Mouse (Mus musculus): Measurements from ENCODE around the gene Gm45521.
"Not testable (repeated sequence)": the region's sequence is repeated elsewhere in the genome, so short reads cannot be mapped to it uniquely, and the experiment has no call there.

The Gm45521 gene

GRCm38 (mm10) chr14:8000247-8000646, 43.2 kb downstream of the Gm45521 start:
- no peak for DNase-seq (ENCODE audit: low spot score)

GRCm38 (mm10) chr14:8000831-8001685, 44.0 kb downstream of the Gm45521 start:
- DNase-seq (ENCODE audit: low spot score): no peak

GRCm38 (mm10) chr14:8002432-8003092, 45.5 kb downstream of the Gm45521 start, which contains the start of gene Abhd6:
Abhd6 (plus strand) TSS chr14:8002902.
- DNase-seq (ENCODE audit: low spot score): peak; percentile 82

GRCm38 (mm10) chr14:8003093-8003670, 46.1 kb downstream of the Gm45521 start:
- no peak for DNase-seq (ENCODE audit: low spot score)

- no peak for DNase-seq (ENCODE audit: low spot score)
Observed at GRCm38 (mm10) chr14:8003727-8004670, 46.9 kb downstream of the Gm45521 start.

GRCm38 (mm10) chr14:8006061-8006460, 49.0 kb downstream of the Gm45521 start:
- not testable (repeated sequence) for DNase-seq (ENCODE audit: low spot score)

GRCm38 (mm10) chr14:8007084-8007483, 50.0 kb downstream of the Gm45521 start:
- DNase-seq (ENCODE audit: low spot score): no peak

- no peak for DNase-seq (ENCODE audit: low spot score)
Observed at GRCm38 (mm10) chr14:8007486-8007885, 50.4 kb downstream of the Gm45521 start.

GRCm38 (mm10) chr14:8007923-8008322, 50.8 kb downstream of the Gm45521 start:
- no peak for DNase-seq (ENCODE audit: low spot score)
